Mouse (Mus musculus) limb, embryonic 14.5 days (tissue): ENCODE data around the gene Lyrm9. TPM values are rescaled to one million over a fixed set of nuclear protein-coding genes. Genes with fewer than 3 reads are reported as not detected.

Experiments
- ATAC-seq: fragments of 200-750 bp; cut with Nextera tagmentation; 2 replicates; pipeline ENCODE4 v1.8.0; 2017; ENCODE audit warnings: low read depth, moderate number of reproducible peaks, moderate TSS enrichment; ENCODE audit not compliant: low FRiP score
- DNase-seq: peaks from one replicate; pipeline ENCODE4 v3.0.0-alpha.2; 2015; ENCODE audit warnings: low spot score
- H3K27ac ChIP-seq: fragments of 300-500 bp; sonication (generic); replicated peaks from 2 replicates; pipeline ENCODE4 v1.5.1; 2014; ENCODE audit warnings: low read depth, mild to moderate bottlenecking, low read length, moderate library complexity, mixed read lengths
- H3K27me3 ChIP-seq: fragments of 300-500 bp; sonication (generic); 2 replicates; pipeline ENCODE4 v1.6.1; 2014; ENCODE audit warnings: low read length, mixed read lengths; ENCODE audit not compliant: control insufficient read depth, insufficient read depth
- H3K36me3 ChIP-seq: fragments of 300-500 bp; sonication (generic); 2 replicates; pipeline ENCODE4 v1.6.1; 2014; ENCODE audit warnings: mild to moderate bottlenecking, low read length, moderate library complexity, mixed read lengths; ENCODE audit not compliant: control insufficient read depth, insufficient read depth
- H3K4me1 ChIP-seq: fragments of 300-500 bp; sonication (generic); 2 replicates; pipeline ENCODE4 v1.6.1; 2014; ENCODE audit warnings: antibody characterized with exemption, low read length, mixed read lengths; ENCODE audit not compliant: control insufficient read depth, insufficient read depth
- H3K4me2 ChIP-seq: fragments of 300-500 bp; sonication (generic); replicated peaks from 2 replicates; pipeline ENCODE4 v1.6.1; 2014; ENCODE audit warnings: low read depth, mild to moderate bottlenecking, low read length, moderate library complexity; ENCODE audit not compliant: severe bottlenecking
- H3K4me3 ChIP-seq: fragments of 300-500 bp; sonication (generic); replicated peaks from 2 replicates; pipeline ENCODE4 v1.5.1; 2014; ENCODE audit warnings: low read length
- H3K9ac ChIP-seq: fragments of 300-500 bp; sonication (generic); 2 replicates; pipeline ENCODE4 v1.6.1; 2014; ENCODE audit warnings: mild to moderate bottlenecking, low read depth, low read length, moderate library complexity; ENCODE audit not compliant: severe bottlenecking
- H3K9me3 ChIP-seq: fragments of 300-500 bp; sonication (generic); 2 replicates; pipeline ENCODE4 v1.6.1; 2016; ENCODE audit warnings: low read length; ENCODE audit not compliant: control insufficient read depth
- POLR2A ChIP-seq: fragments of 200-500 bp; IDR thresholded peaks from 2 replicates; pipeline ENCODE4 v1.8.0; 2012; ENCODE audit warnings: inconsistent platforms, mild to moderate bottlenecking, moderate library complexity, borderline replicate concordance; ENCODE audit not compliant: insufficient read depth, insufficient read length; ENCODE audit errors: extremely low read depth
- WGBS: fragments of 180-500 bp; shearing (Covaris S2); extraction: QIAGEN DNeasy Blood & Tissue Kit; methylation state at CpG from one replicate; pipeline ENCODE4 v1.1.7; 2014; 5-methylcytosine and 5-hydroxymethylcytosine counted together
- polyA plus RNA-seq, 2 experiments: library from polyadenylated mRNA; depleted of rRNA in 1 of 2; stranded (reverse) in 1 of 2; unstranded in 1 of 2; fragments of >200 nt; fragmentation: Nextera tagmentation in 1 of 2; extraction: Ambion mirVana in 1 of 2; gene quantifications; 2 replicates each; pipeline versions ENCODE4 v1.2.1 to v1.2.3; 2012 to 2014

Gene Lyrm9
- polyA plus RNA-seq, 2 experiments = 10.1 to 15.1 TPM

DNA sequence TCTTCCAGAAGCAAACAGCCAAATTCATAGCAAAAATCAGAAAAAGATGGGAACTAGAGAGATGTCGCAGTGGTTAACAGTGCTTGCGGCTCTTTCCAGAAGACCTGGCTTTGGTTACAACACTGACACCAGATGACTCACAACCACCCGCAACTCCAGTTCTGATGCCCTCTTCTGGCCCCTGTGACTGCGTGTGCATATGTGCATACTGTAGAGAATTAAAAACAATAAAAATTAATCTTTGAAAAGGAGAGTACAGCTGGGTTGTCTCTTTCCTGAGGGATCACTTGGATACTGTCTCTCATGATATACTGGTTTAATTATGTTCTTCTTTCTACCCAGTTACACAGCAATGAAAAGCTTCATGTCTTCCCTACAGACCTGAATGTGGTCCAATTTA, 20.2 kb downstream of the Lyrm9 start:
- no peaks in the 10 kb centered on the region for H3K27me3 ChIP-seq
- H3K9ac ChIP-seq = no peak overlapping the region
- no peak for ATAC-seq
- H3K4me1 ChIP-seq = no peaks in the 10 kb centered on the region; the same call in 1 of the 2 replicates
- no peaks in the 10 kb centered on the region for H3K9me3 ChIP-seq
- WGBS = 71% methylated on average over 4 of the region's 4 CpGs
- H3K4me2 ChIP-seq = no peak overlapping the region
- H3K4me3 ChIP-seq = no peak overlapping the region
- no peak for DNase-seq
- H3K27ac ChIP-seq = no peak overlapping the region
- TF ChIP-seq POLR2A = no peak
- no peaks in the 10 kb centered on the region for H3K36me3 ChIP-seq

DNA sequence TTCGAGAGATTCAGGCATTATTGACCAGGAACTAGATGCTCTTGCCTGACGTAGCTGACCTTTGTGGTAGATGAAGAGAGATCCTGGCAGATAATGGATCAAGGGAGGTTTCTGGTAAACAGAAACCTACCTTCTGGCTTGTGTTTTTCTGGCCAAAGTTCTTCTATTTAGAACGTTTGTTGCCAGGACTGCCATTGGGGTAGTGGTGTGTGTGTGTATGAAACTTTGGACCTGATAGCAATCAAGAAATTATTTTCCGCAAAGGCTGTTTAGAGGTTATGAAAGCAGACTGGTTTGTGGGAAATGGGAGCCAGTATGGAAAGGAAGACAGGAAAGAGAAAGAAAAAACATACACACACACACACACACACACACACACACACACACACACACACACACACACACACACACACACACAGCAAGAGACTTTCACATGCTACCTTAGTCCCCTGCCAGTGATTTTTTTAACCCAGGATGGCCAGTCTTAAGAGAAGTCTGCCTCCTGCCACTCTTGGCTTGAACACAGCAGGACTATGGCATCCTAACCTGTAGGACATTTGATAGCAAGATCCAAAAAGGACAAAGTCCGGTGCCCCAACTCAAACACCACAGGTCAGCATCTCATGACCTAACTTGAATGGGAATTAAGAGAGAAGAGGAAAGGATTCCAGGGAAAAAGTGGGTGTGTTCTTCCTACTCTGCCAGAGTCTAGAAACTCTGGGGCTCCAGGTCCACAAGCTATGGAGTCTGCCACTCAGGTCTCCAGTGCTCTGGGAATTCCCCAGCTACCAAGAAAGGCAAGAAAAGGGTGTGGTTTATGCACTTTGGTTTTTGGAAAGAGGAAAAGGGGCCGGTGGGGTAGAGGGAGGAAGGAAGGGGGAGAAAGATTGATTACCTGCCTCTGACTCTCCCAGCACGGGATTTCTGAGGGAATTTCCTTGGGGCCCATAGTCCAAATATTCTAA, 21.8 kb downstream of the Lyrm9 start:
- 58% methylated on average over 7 of the region's 7 CpGs for WGBS
- Histone ChIP-seq H3K4me2 (no peak overlapping the region), H3K4me3 (no peak overlapping the region), H3K36me3 (no peaks in the 10 kb centered on the region), H3K9me3 (no peaks in the 10 kb centered on the region), H3K27me3 (no peaks in the 10 kb centered on the region), H3K9ac (no peak overlapping the region), H3K4me1 (no peaks in the 10 kb centered on the region; the same call in 1 of the 2 replicates), H3K27ac (no peak overlapping the region)
- ATAC-seq (no peak), DNase-seq (no peak)
- TF ChIP-seq POLR2A = no peak

DNA sequence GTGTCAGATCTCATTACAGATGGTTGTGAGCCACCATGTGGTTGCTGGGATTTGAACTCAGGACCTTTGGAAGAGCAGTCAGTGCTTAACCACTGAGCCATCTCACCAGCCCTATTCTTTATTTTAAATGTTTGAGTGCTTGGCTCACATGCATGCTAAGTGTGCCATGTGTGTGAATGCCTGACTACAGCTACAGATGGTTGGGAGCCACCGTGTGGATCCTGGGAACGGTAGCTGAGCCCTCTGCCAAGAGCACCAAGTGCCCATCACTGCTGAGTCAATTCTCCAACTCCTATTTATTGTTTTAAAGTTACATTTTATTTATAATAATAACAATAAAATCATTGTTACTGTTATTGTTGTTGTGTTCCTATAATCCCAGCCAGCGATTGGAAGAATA, 23.5 kb downstream of the Lyrm9 start:
- WGBS = 87% methylated on average over 3 of the region's 3 CpGs
- no peaks in the 10 kb centered on the region for H3K27me3 ChIP-seq
- H3K4me1 ChIP-seq = no peaks in the 10 kb centered on the region; the same call in 1 of the 2 replicates
- ATAC-seq (no peak), DNase-seq (no peak)
- no peaks in the 10 kb centered on the region for H3K36me3 ChIP-seq
- no peak overlapping the region for H3K27ac ChIP-seq
- TF ChIP-seq POLR2A = no peak
- no peak overlapping the region for H3K9ac ChIP-seq
- H3K9me3 ChIP-seq = no peaks in the 10 kb centered on the region
- H3K4me2 ChIP-seq = no peak overlapping the region
- no peak overlapping the region for H3K4me3 ChIP-seq

DNA sequence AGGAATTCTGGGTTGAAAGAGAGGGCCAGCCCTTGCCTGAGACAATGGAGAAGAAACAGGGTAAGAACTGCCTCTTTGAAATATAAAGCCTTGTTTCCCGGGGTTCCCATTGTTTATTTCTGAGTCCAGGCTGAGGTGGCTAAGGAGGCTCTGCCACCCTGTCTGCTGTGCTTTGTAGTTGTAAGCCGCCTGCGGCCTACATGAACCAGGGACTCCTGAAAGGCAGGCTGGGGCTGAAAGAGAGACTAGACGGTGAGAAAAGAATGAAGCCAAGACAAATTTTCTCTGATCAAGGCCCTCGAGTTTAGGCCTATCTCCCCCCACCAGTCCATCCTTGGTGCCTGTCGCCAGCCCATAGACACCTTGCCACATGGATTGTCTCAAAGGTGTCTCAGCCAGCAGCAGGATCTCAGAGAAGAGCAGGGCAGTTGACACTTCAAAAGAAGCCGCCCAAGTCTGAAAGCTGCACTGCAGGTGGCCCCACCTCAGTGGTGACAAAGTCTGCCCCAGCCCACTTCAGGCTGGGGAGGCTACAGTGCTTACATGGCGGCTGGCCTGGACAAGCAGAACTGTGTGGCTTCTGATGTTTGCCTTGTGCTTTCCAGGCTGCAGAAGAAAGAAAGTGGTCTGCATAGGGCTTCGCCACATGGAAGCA, 25.0 kb downstream of the Lyrm9 start:
- no peaks in the 10 kb centered on the region for H3K27me3 ChIP-seq
- H3K4me2 ChIP-seq = no peak overlapping the region
- 39% methylated on average over 9 of the region's 9 CpGs for WGBS
- H3K4me1 ChIP-seq = no peaks in the 10 kb centered on the region; the same call in 1 of the 2 replicates
- TF ChIP-seq POLR2A = no peak
- no peaks in the 10 kb centered on the region for H3K9me3 ChIP-seq
- ATAC-seq (no peak), DNase-seq (no peak)
- no peaks in the 10 kb centered on the region for H3K36me3 ChIP-seq
- no peak overlapping the region for H3K4me3 ChIP-seq
- no peak overlapping the region for H3K9ac ChIP-seq
- H3K27ac ChIP-seq = no peak overlapping the region

DNA sequence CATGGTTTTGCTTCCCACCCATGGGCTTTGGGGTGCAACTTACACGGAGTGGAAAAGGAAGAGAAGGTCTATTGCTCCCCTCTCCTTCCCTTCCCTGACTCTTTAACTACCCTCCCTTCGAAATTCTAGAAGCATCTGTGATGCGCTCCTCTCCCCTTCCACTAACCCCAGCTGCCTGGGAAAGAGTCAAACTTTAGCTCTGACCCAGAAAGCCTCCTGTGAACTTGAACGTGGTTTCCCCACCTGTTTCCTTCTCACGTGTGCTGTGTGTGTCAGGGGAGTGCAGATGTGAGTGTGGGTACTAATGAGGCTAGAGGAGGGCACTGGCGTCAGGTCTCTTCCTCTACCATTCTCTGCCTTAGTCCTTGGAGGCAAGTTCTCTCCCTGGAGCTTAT, 25.5 kb downstream of the Lyrm9 start:
- no peak for TF ChIP-seq POLR2A
- Histone ChIP-seq H3K4me3 (no peak overlapping the region), H3K36me3 (no peaks in the 10 kb centered on the region), H3K27ac (no peak overlapping the region), H3K4me2 (no peak overlapping the region), H3K4me1 (no peaks in the 10 kb centered on the region; the same call in 1 of the 2 replicates), H3K9ac (no peak overlapping the region), H3K9me3 (no peaks in the 10 kb centered on the region), H3K27me3 (no peaks in the 10 kb centered on the region)
- DNase-seq = no peak
- no peak for ATAC-seq
- WGBS = 49% methylated on average over 6 of the region's 6 CpGs
